Mouse (Mus musculus) liver, embryonic 14.5 days (tissue): Measurements from ENCODE around the gene Trp73. TPM values are rescaled to one million over a fixed set of nuclear protein-coding genes. Genes with fewer than 3 reads are reported as not detected.

ENCODE experiments used
- ATAC-seq: fragments of 200-750 bp; cut with Nextera tagmentation; 2 replicates; pipeline ENCODE4 v1.8.0; 2017; ENCODE audit warnings: moderate number of reproducible peaks, mild to moderate bottlenecking, moderate library complexity; ENCODE audit not compliant: insufficient read depth
- DNase-seq, 3 experiments: peaks; one replicate each; pipeline ENCODE4 v3.0.0-alpha.2; 2012 to 2013; ENCODE audit warnings: low read depth in 3 of 3, low spot score in 3 of 3
- H3K27ac ChIP-seq: fragments of 300-500 bp; sonication (generic); 2 replicates; pipeline ENCODE4 v1.5.1; 2014; ENCODE audit warnings: moderate library complexity, mild to moderate bottlenecking, control low read depth, inconsistent platforms
- H3K27me3 ChIP-seq: fragments of 300-500 bp; sonication (generic); 2 replicates; pipeline ENCODE4 v1.6.1; 2014; ENCODE audit warnings: mild to moderate bottlenecking, low read length, moderate library complexity; ENCODE audit not compliant: control insufficient read depth, insufficient read depth
- H3K36me3 ChIP-seq: fragments of 300-500 bp; sonication (generic); replicated peaks from 2 replicates; pipeline ENCODE4 v1.6.1; 2014; ENCODE audit warnings: low read depth; ENCODE audit not compliant: control insufficient read depth, insufficient read depth
- H3K4me1 ChIP-seq, 2 experiments: fragments of 200-500 bp in 1 of 2; fragments of 300-500 bp in 1 of 2; sonication (generic) in 1 of 2; replicated peaks; 2 replicates each; pipeline ENCODE4 v1.6.1; 2012 to 2014; ENCODE audit warnings: antibody characterized with exemption in 1 of 2, inconsistent platforms in 1 of 2, low read length in 1 of 2; ENCODE audit not compliant: control insufficient read depth in 2 of 2, insufficient read depth in 2 of 2
- H3K4me2 ChIP-seq: fragments of 300-500 bp; sonication (generic); 2 replicates; pipeline ENCODE4 v1.6.1; 2014; ENCODE audit warnings: low read depth, mild to moderate bottlenecking, control low read depth, moderate library complexity
- H3K4me3 ChIP-seq, 2 experiments: fragments of 200-500 bp in 1 of 2; fragments of 300-500 bp in 1 of 2; sonication (generic) in 1 of 2; 2 replicates each; pipeline ENCODE4 v1.5.1; 2012 to 2014; ENCODE audit warnings: low read depth in 2 of 2, low read length in 2 of 2, mild to moderate bottlenecking in 2 of 2, control low read depth in 1 of 2, inconsistent platforms in 1 of 2, moderate library complexity in 1 of 2; ENCODE audit not compliant: insufficient read depth in 1 of 2
- H3K9ac ChIP-seq: fragments of 300-500 bp; sonication (generic); replicated peaks from 2 replicates; pipeline ENCODE4 v1.6.1; 2014; ENCODE audit warnings: mild to moderate bottlenecking, control low read depth, moderate library complexity
- H3K9me3 ChIP-seq: fragments of 300-500 bp; sonication (generic); 2 replicates; pipeline ENCODE4 v1.6.1; 2016; ENCODE audit warnings: low read length, mixed read lengths; ENCODE audit not compliant: control insufficient read depth
- CTCF ChIP-seq: IDR thresholded peaks from 2 replicates; pipeline ENCODE4 v1.5.1; 2016; ENCODE audit warnings: antibody characterized with exemption, low read depth, control low read depth
- EP300 ChIP-seq: IDR thresholded peaks from 2 replicates; pipeline ENCODE4 v1.6.1; 2016; ENCODE audit warnings: antibody characterized with exemption, low read depth
- WGBS: fragments of 180-500 bp; shearing (Covaris S2); extraction: QIAGEN DNeasy Blood & Tissue Kit; methylation state at CpG from one replicate; pipeline ENCODE4 v1.1.7; 2014; ENCODE audit not compliant: insufficient replicate concordance; 5-methylcytosine and 5-hydroxymethylcytosine counted together
- polyA plus RNA-seq, 2 experiments: library from polyadenylated mRNA; depleted of rRNA in 1 of 2; stranded (reverse) in 1 of 2; unstranded in 1 of 2; fragments of >200 nt; fragmentation: Nextera tagmentation in 1 of 2; extraction: Ambion mirVana in 1 of 2; gene quantifications; 2 replicates each; pipeline versions ENCODE4 v1.2.1 to v1.2.3; 2012 to 2014

Gene Trp73
- polyA plus RNA-seq, 2 experiments, result 0.01 to 0.06 TPM

GRCm38 (mm10) chr4:154019571-154019970 is 120.4 kb downstream of the Trp73 start:
- Histone ChIP-seq H3K4me2 (no peak overlapping the region), H3K4me3 (no peak overlapping the region), H3K36me3 (peaks cover 65% of the 10 kb centered on the region), H3K27me3 (no peaks in the 10 kb centered on the region), H3K4me1 (peaks cover 10 to 20% of the 10 kb centered on the region in 2 experiments), H3K9me3 (no peaks in the 10 kb centered on the region), H3K27ac (no peak overlapping the region), H3K9ac (no peak overlapping the region)
- peak in 2 of 3 experiments; percentile 46 to 52 for DNase-seq
- TF ChIP-seq CTCF (peak; percentile 96), EP300 (no peak)
- 62% methylated on average over 7 of the region's 7 CpGs for WGBS
- ATAC-seq, result no peak

- Histone ChIP-seq H3K9ac (no peak overlapping the region), H3K4me2 (no peak overlapping the region), H3K9me3 (no peaks in the 10 kb centered on the region), H3K27me3 (no peaks in the 10 kb centered on the region), H3K4me3 (no peak overlapping the region), H3K4me1 (peaks cover 16 to 22% of the 10 kb centered on the region in 2 experiments), H3K36me3 (peaks cover 48% of the 10 kb centered on the region), H3K27ac (no peak overlapping the region)
- no peak for TF ChIP-seq EP300
- no peak for TF ChIP-seq CTCF
- DNase-seq (no peak), ATAC-seq (no peak)
- whole genome bisulfite sequencing, result 83% methylated on average over 11 of the region's 11 CpGs
Measured at GRCm38 (mm10) chr4:154015476-154015875, 124.5 kb downstream of the Trp73 start.

DNA sequence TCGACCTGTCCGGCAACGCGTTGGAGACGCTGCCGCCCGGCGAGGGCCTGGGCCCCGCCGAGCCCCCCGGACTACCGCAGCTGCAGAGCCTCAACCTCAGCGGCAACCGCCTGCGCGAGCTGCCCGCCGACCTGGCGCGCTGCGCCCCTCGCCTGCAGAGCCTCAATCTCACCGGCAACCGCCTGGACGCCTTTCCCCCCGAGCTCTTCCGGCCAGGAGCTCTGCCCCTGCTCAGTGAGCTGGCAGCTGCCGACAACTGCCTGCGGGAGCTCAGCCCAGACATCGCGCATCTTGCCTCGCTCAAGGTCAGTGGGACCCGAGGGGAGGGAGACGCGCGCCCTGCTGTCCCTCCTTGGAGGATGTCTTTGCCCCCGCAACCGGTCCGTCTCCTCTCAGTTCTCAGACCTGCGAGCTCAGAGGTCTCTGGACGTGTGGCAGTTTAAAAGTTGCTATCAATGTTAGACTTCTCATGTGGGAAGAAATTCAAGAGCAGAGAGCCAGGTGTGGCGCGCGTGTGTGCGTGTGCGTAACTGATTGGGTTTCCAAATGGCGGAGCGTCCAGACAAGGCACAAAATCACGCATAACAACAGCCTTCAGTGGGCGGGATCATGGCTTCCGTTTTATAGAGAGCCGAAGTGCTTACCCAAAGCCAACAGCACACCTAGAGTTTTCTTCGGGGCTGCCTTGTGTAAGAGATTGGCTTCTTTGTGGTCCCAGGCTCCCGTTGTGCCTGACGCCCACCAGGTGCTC is 127.7 kb downstream of the Trp73 start:
- TF ChIP-seq EP300 (no peak), CTCF (no peak)
- H3K9ac ChIP-seq, result peak overlapping the region; percentile 93
- DNase-seq (no peak), ATAC-seq (no peak)
- H3K4me1 ChIP-seq, result peaks cover 16 to 22% of the 10 kb centered on the region in 2 experiments
- H3K36me3 ChIP-seq, result peaks cover 32% of the 10 kb centered on the region
- no peaks in the 10 kb centered on the region for H3K27me3 ChIP-seq
- H3K27ac ChIP-seq, result peak overlapping the region; percentile 13; the same call in 1 of the 2 replicates
- under 1% methylated on average over 55 of the region's 55 CpGs for WGBS
- peak overlapping the region; percentile 75 to 98 for H3K4me3 ChIP-seq
- no peaks in the 10 kb centered on the region for H3K9me3 ChIP-seq
- peak overlapping the region; percentile 82 for H3K4me2 ChIP-seq

- under 1% methylated on average over 59 of the region's 59 CpGs for WGBS
- Histone ChIP-seq H3K36me3 (peaks cover 26% of the 10 kb centered on the region), H3K9ac (peak within 1 kb of the TSS; percentile 93), H3K4me1 (peaks cover 16 to 22% of the 10 kb centered on the region in 2 experiments), H3K27me3 (no peaks in the 10 kb centered on the region), H3K27ac (peak within 1 kb of the TSS; percentile 50), H3K9me3 (no peaks in the 10 kb centered on the region), H3K4me3 (peak within 1 kb of the TSS; percentile 75 to 98), H3K4me2 (peak within 1 kb of the TSS; percentile 82)
- TF ChIP-seq CTCF (no peak), EP300 (no peak)
- DNase-seq, result peak; percentile 60 to 68 (median 68)
- peak; percentile 91 for ATAC-seq
Measured at GRCm38 (mm10) chr4:154011646-154012089, 128.3 kb downstream of the Trp73 start, which contains the start of gene Lrrc47. Lrrc47 (plus strand) TSS chr4:154011731.

DNA sequence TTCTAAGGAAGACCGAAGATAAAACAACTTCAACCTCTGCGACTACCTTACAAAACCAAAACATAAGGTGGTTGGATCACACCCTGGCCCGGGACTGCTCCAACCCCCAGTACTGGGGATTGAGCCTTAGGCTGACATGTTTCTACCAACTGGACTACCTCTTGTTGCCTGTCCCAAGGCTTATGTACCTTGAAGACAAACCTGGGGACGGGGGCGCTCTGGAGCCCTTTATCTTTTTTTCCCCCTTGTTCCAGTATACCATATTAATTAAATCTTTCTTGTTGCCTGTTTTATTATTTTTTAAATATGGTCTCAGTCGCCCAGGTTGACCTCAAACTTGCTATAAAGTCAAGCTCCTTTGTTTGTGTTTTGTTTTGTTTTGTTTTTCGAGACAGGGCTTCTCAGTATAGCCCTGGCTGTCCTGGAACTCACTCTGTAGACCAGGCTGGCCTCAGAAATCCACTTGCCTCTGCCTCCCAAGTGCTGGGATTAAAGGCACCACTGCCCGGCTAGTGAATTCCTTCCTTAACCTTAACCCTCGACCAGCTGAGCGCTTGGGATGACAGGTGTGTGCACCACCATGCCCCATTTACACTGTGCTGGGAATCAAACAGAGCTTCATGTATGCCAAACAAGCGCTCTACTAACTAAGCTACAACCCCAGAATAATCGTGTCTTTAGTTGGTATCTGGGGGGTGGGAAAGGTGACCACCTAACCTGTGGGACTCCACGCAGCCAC is 128.9 kb downstream of the Trp73 start:
- Histone ChIP-seq H3K27ac (peak overlapping the region; percentile 50), H3K4me3 (peak overlapping the region; percentile 75 to 98), H3K36me3 (peaks cover 22% of the 10 kb centered on the region), H3K9me3 (no peaks in the 10 kb centered on the region), H3K4me2 (peak overlapping the region; percentile 82), H3K27me3 (no peaks in the 10 kb centered on the region), H3K9ac (peak overlapping the region; percentile 93), H3K4me1 (peaks cover 16 to 22% of the 10 kb centered on the region in 2 experiments)
- ATAC-seq, result peak; percentile 60
- DNase-seq, result no peak
- 27% methylated on average over 13 of the region's 13 CpGs for WGBS
- TF ChIP-seq CTCF (no peak), EP300 (no peak)
